Mouse (Mus musculus) forebrain, postnatal 0 days (tissue): Measurements from ENCODE around the gene Hmx1. TPM values are rescaled to one million over a fixed set of nuclear protein-coding genes. Genes with fewer than 3 reads are reported as not detected.
A peak's percentile ranks its signal among the peaks of the same experiment; 100 is the strongest.

Source experiments
- ATAC-seq: fragments of 200-750 bp; cut with Nextera tagmentation; 2 replicates; pipeline ENCODE4 v1.8.0; 2017; ENCODE audit warnings: mild to moderate bottlenecking, moderate library complexity
- DNase-seq: peaks from one replicate; pipeline ENCODE4 v3.0.0-alpha.2; 2015
- H3K27ac ChIP-seq: fragments of 300-500 bp; sonication (generic); 2 replicates; pipeline ENCODE4 v1.5.1; 2014; ENCODE audit warnings: low read depth, mild to moderate bottlenecking, antibody characterized with exemption, low read length, moderate library complexity, mixed read lengths
- H3K27me3 ChIP-seq: fragments of 300-500 bp; sonication (generic); 2 replicates; pipeline ENCODE4 v1.6.1; 2014; ENCODE audit warnings: mild to moderate bottlenecking, low read length, mixed read lengths; ENCODE audit not compliant: insufficient read depth
- H3K36me3 ChIP-seq: fragments of 300-500 bp; sonication (generic); 2 replicates; pipeline ENCODE4 v1.6.1; 2014; ENCODE audit warnings: mild to moderate bottlenecking, moderate library complexity; ENCODE audit not compliant: insufficient read depth
- H3K4me1 ChIP-seq: fragments of 300-500 bp; sonication (generic); 2 replicates; pipeline ENCODE4 v1.6.1; 2014; ENCODE audit warnings: antibody characterized with exemption; ENCODE audit not compliant: insufficient read depth
- H3K4me2 ChIP-seq: fragments of 300-500 bp; sonication (generic); 2 replicates; pipeline ENCODE4 v1.6.1; 2014; ENCODE audit warnings: low read depth, mild to moderate bottlenecking, moderate library complexity
- H3K4me3 ChIP-seq: fragments of 300-500 bp; sonication (generic); 2 replicates; pipeline ENCODE4 v1.5.1; 2014; ENCODE audit warnings: low read depth, low read length, mixed read lengths
- H3K9ac ChIP-seq: fragments of 300-500 bp; sonication (generic); 2 replicates; pipeline ENCODE4 v1.6.1; 2014; ENCODE audit warnings: mild to moderate bottlenecking
- H3K9me3 ChIP-seq: fragments of 300-500 bp; sonication (generic); 2 replicates; pipeline ENCODE4 v1.6.1; 2016; ENCODE audit warnings: low read length
- CTCF ChIP-seq: sonication (generic); IDR thresholded peaks from 2 replicates; pipeline ENCODE4 v1.5.1; 2016; ENCODE audit warnings: antibody characterized with exemption, control low read depth, low read depth
- WGBS: fragments of 180-500 bp; shearing (Covaris S2); extraction: QIAGEN DNeasy Blood & Tissue Kit; methylation state at CpG from one replicate; pipeline ENCODE4 v1.1.7; 2014; 5-methylcytosine and 5-hydroxymethylcytosine counted together
- polyA plus RNA-seq: library from polyadenylated mRNA; unstranded; fragments of >200 nt; fragmentation: Nextera tagmentation; extraction: Ambion mirVana; gene quantifications from 2 replicates; pipeline ENCODE4 v1.2.1, GENCODE M21; 2015
- total RNA-seq: library from RNA; depleted of rRNA; stranded (reverse); fragments of >200 nt; gene quantifications from 2 replicates; pipeline ENCODE4 v1.2.3, GENCODE M21; 2014

Gene Hmx1
- total and polyA plus RNA-seq, 2 experiments from 2014 or later = 1.1 TPM; not detected in 1

- H3K4me1 ChIP-seq = no peaks in the 10 kb centered on the region
- no peak overlapping the region for H3K27ac ChIP-seq
- no peak overlapping the region for H3K9ac ChIP-seq
- no peak overlapping the region for H3K4me2 ChIP-seq
- TF ChIP-seq CTCF = no peak
- ATAC-seq = no peak
- H3K4me3 ChIP-seq = no peak overlapping the region
- no peak for DNase-seq
- no peaks in the 10 kb centered on the region for H3K9me3 ChIP-seq
- H3K36me3 ChIP-seq = no peaks in the 10 kb centered on the region
- 4% methylated on average over 7 of the region's 7 CpGs for WGBS
- peaks cover 86% of the 10 kb centered on the region for H3K27me3 ChIP-seq
Observed at GRCm38 (mm10) chr5:35399061-35399460, 10.2 kb downstream of the Hmx1 start.

- no peaks in the 10 kb centered on the region for H3K4me1 ChIP-seq
- DNase-seq (peak; percentile 69), ATAC-seq (no peak)
- H3K9me3 ChIP-seq = no peaks in the 10 kb centered on the region
- H3K27ac ChIP-seq = no peak overlapping the region
- peak overlapping the region; percentile 9; the same call in 1 of the 2 replicates for H3K4me3 ChIP-seq
- H3K9ac ChIP-seq = no peak overlapping the region
- no peak for TF ChIP-seq CTCF
- 2% methylated on average over 48 of the region's 48 CpGs for WGBS
- no peak overlapping the region for H3K4me2 ChIP-seq
- peaks cover 78% of the 10 kb centered on the region for H3K27me3 ChIP-seq
- no peaks in the 10 kb centered on the region for H3K36me3 ChIP-seq
Observed at GRCm38 (mm10) chr5:35399704-35400320, 10.9 kb downstream of the Hmx1 start.

- Histone ChIP-seq H3K36me3 (no peaks in the 10 kb centered on the region), H3K9me3 (no peaks in the 10 kb centered on the region), H3K4me3 (no peak overlapping the region), H3K9ac (no peak overlapping the region), H3K4me2 (no peak overlapping the region), H3K27me3 (peaks cover 69% of the 10 kb centered on the region), H3K27ac (no peak overlapping the region), H3K4me1 (no peaks in the 10 kb centered on the region)
- TF ChIP-seq CTCF = no peak
- ATAC-seq (no peak), DNase-seq (no peak)
- 1% methylated on average over 8 of the region's 8 CpGs for WGBS
Observed at GRCm38 (mm10) chr5:35401240-35401639, 12.3 kb downstream of the Hmx1 start.

GRCm38 (mm10) chr5:35407411-35407930 lies 18.6 kb downstream of the Hmx1 start:
- peaks cover 17% of the 10 kb centered on the region for H3K27me3 ChIP-seq
- 22% methylated on average over 9 of the region's 9 CpGs for WGBS
- DNase-seq = no peak

GRCm38 (mm10) chr5:35411028-35411427 lies 22.1 kb downstream of the Hmx1 start:
- Histone ChIP-seq H3K36me3 (no peaks in the 10 kb centered on the region), H3K4me2 (no peak overlapping the region), H3K27me3 (peaks cover 3% of the 10 kb centered on the region), H3K27ac (no peak overlapping the region), H3K4me1 (no peaks in the 10 kb centered on the region), H3K9me3 (no peaks in the 10 kb centered on the region), H3K9ac (no peak overlapping the region), H3K4me3 (no peak overlapping the region)
- DNase-seq = no peak
- no peak for ATAC-seq
- WGBS = 72% methylated on average over 10 of the region's 10 CpGs
- TF ChIP-seq CTCF = no peak

More at GRCm38 (mm10) chr5:35407411-35407930, 18.6 kb downstream of the Hmx1 start:
- no peak for TF ChIP-seq CTCF
- H3K36me3 ChIP-seq = no peaks in the 10 kb centered on the region
- H3K27ac ChIP-seq = no peak overlapping the region
- H3K9me3 ChIP-seq = no peaks in the 10 kb centered on the region
- H3K9ac ChIP-seq = no peak overlapping the region
- no peak overlapping the region for H3K4me3 ChIP-seq
- no peak for ATAC-seq
- no peak overlapping the region for H3K4me2 ChIP-seq
- H3K4me1 ChIP-seq = no peaks in the 10 kb centered on the region

- Histone ChIP-seq H3K9me3 (no peaks in the 10 kb centered on the region), H3K4me1 (no peaks in the 10 kb centered on the region), H3K27me3 (no peaks in the 10 kb centered on the region; the same call in 1 of the 2 replicates), H3K4me3 (no peak overlapping the region), H3K4me2 (no peak overlapping the region), H3K27ac (no peak overlapping the region), H3K9ac (no peak overlapping the region), H3K36me3 (no peaks in the 10 kb centered on the region)
- no peak for TF ChIP-seq CTCF
- 13% methylated on average over 12 of the region's 12 CpGs for WGBS
- no peak for DNase-seq
- ATAC-seq = no peak
Observed at GRCm38 (mm10) chr5:35412833-35413232, 23.9 kb downstream of the Hmx1 start.

GRCm38 (mm10) chr5:35417707-35418106 lies 28.8 kb downstream of the Hmx1 start:
- no peak for ATAC-seq
- TF ChIP-seq CTCF = no peak
- H3K27ac ChIP-seq = no peak overlapping the region
- H3K4me1 ChIP-seq = no peaks in the 10 kb centered on the region
- no peak overlapping the region for H3K4me2 ChIP-seq
- 66% methylated on average over 7 of the region's 7 CpGs for WGBS
- no peaks in the 10 kb centered on the region for H3K9me3 ChIP-seq
- H3K4me3 ChIP-seq = no peak overlapping the region
- no peak for DNase-seq
- no peak overlapping the region for H3K9ac ChIP-seq
- H3K27me3 ChIP-seq = no peaks in the 10 kb centered on the region
- no peaks in the 10 kb centered on the region for H3K36me3 ChIP-seq
